Mouse (Mus musculus) neural tube, embryonic 12.5 days (tissue): ENCODE measurements around the gene Sfta2. TPM values are rescaled to one million over a fixed set of nuclear protein-coding genes. Genes with fewer than 3 reads are reported as not detected.

Experiments
- ATAC-seq: fragments of 200-750 bp; cut with Nextera tagmentation; 2 replicates; pipeline ENCODE4 v1.8.0; 2017; ENCODE audit warnings: low read depth, mild to moderate bottlenecking, moderate TSS enrichment, moderate library complexity; ENCODE audit not compliant: low FRiP score
- H3K27ac ChIP-seq: fragments of 300-500 bp; sonication (generic); 2 replicates; pipeline ENCODE4 v1.5.1; 2016
- H3K27me3 ChIP-seq: fragments of 300-500 bp; sonication (generic); replicated peaks from 2 replicates; pipeline ENCODE4 v1.6.1; 2016; ENCODE audit warnings: mild to moderate bottlenecking
- H3K36me3 ChIP-seq: fragments of 300-500 bp; sonication (generic); 2 replicates; pipeline ENCODE4 v1.6.1; 2016; ENCODE audit warnings: mild to moderate bottlenecking
- H3K4me1 ChIP-seq: fragments of 300-500 bp; sonication (generic); 2 replicates; pipeline ENCODE4 v1.6.1; 2016
- H3K4me2 ChIP-seq: fragments of 300-500 bp; sonication (generic); replicated peaks from 2 replicates; pipeline ENCODE4 v1.6.1; 2016; ENCODE audit warnings: mild to moderate bottlenecking
- H3K4me3 ChIP-seq: fragments of 300-500 bp; sonication (generic); 2 replicates; pipeline ENCODE4 v1.5.1; 2016
- H3K9ac ChIP-seq: fragments of 300-500 bp; sonication (generic); 2 replicates; pipeline ENCODE4 v1.6.1; 2016; ENCODE audit warnings: mild to moderate bottlenecking
- H3K9me3 ChIP-seq: fragments of 300-500 bp; sonication (generic); 2 replicates; pipeline ENCODE4 v1.6.1; 2016; ENCODE audit warnings: mild to moderate bottlenecking
- WGBS: fragments of 180-500 bp; shearing (Covaris S2); methylation state at CpG from one replicate; pipeline ENCODE4 v1.1.7; 2016; 5-methylcytosine and 5-hydroxymethylcytosine counted together
- polyA plus RNA-seq: library from polyadenylated mRNA; unstranded; fragments of >200 nt; fragmentation: Nextera tagmentation; extraction: Ambion mirVana; gene quantifications from 2 replicates; pipeline ENCODE4 v1.2.1, GENCODE M21; 2016

Sfta2 gene
- polyA plus RNA-seq, 1 experiment from 2014 or later = not detected

DNA sequence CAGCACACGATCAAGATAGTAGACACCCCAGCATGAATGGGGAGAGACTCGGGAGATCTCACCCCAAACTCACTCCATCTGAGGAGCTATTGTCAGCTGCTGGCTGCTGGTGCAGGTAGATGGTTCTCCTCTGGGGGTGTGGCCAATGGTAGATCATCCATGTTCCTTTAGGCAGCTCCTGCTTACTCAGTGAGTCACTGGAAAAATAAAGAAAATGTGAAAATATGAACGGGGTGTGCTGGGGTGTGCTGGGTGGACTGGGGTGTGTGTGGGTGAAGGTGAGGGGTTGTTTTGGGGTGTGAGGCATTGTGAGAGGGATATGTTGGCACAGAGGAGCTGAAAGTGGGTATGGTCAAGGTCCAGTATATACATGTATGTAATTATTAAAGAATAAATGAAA lies 4.0 kb upstream of the Sfta2 start:
- H3K4me2 ChIP-seq = no peak overlapping the region

GRCm38 (mm10) chr17:35601736-35602354 lies 496 bp downstream of the Sfta2 start:
- no peaks in the 10 kb centered on the region for H3K36me3 ChIP-seq
- ATAC-seq = no peak
- no peak overlapping the region for H3K4me3 ChIP-seq
- no peaks in the 10 kb centered on the region for H3K4me1 ChIP-seq
- 65% methylated on average over 8 of the region's 8 CpGs for WGBS
- H3K9me3 ChIP-seq = 0 out of 2 replicates have a peak, but pooled peaks cover 4% of the 10 kb centered on the region
- H3K27me3 ChIP-seq = no peaks in the 10 kb centered on the region
- H3K4me2 ChIP-seq = no peak overlapping the region
- no peak overlapping the region for H3K9ac ChIP-seq
- no peak overlapping the region for H3K27ac ChIP-seq

More for the DNA sequence above, 4.0 kb upstream of the Sfta2 start:
- 93% methylated on average over 3 of the region's 3 CpGs for WGBS
- Histone ChIP-seq H3K9ac (no peak overlapping the region), H3K36me3 (no peaks in the 10 kb centered on the region), H3K4me3 (no peak overlapping the region), H3K4me1 (no peaks in the 10 kb centered on the region), H3K27ac (no peak overlapping the region), H3K9me3 (0 out of 2 replicates have a peak, but pooled peaks cover 9% of the 10 kb centered on the region), H3K27me3 (no peaks in the 10 kb centered on the region)
- no peak for ATAC-seq

GRCm38 (mm10) chr17:35617127-35617526 lies 15.8 kb downstream of the Sfta2 start:
- no peak overlapping the region for H3K9ac ChIP-seq
- H3K9me3 ChIP-seq = no peaks in the 10 kb centered on the region

GRCm38 (mm10) chr17:35626537-35626936 lies 25.2 kb downstream of the Sfta2 start, which contains the start of gene Gm9573:
Gm9573 (minus strand) TSS chr17:35626637.
- Histone ChIP-seq H3K9me3 (no peaks in the 10 kb centered on the region), H3K27ac (no peak within 1 kb of the TSS), H3K4me3 (no peak within 1 kb of the TSS), H3K4me2 (no peak within 1 kb of the TSS), H3K4me1 (no peaks in the 10 kb centered on the region), H3K36me3 (no peaks in the 10 kb centered on the region), H3K9ac (no peak within 1 kb of the TSS), H3K27me3 (no peaks in the 10 kb centered on the region)
- WGBS = 89% methylated on average over 7 of the region's 7 CpGs
- no peak for ATAC-seq

More at GRCm38 (mm10) chr17:35617127-35617526, 15.8 kb downstream of the Sfta2 start:
- Histone ChIP-seq H3K36me3 (no peaks in the 10 kb centered on the region), H3K4me1 (no peaks in the 10 kb centered on the region), H3K27ac (no peak overlapping the region), H3K4me2 (no peak overlapping the region), H3K4me3 (no peak overlapping the region), H3K27me3 (no peaks in the 10 kb centered on the region)
- WGBS = 85% methylated on average over 4 of the region's 4 CpGs
- ATAC-seq = no peak

GRCm38 (mm10) chr17:35633992-35634391 lies 32.6 kb downstream of the Sfta2 start:
- 19% methylated on average over 1 of the region's 1 CpGs for WGBS
- Histone ChIP-seq H3K9ac (no peak overlapping the region), H3K36me3 (no peaks in the 10 kb centered on the region), H3K4me2 (no peak overlapping the region), H3K27me3 (no peaks in the 10 kb centered on the region), H3K4me3 (no peak overlapping the region), H3K27ac (no peak overlapping the region), H3K9me3 (no peaks in the 10 kb centered on the region), H3K4me1 (no peaks in the 10 kb centered on the region)
- ATAC-seq = no peak

- WGBS = 75% methylated on average over 3 of the region's 3 CpGs
- H3K27me3 ChIP-seq = no peaks in the 10 kb centered on the region
- no peak overlapping the region for H3K4me3 ChIP-seq
- ATAC-seq = no peak
- H3K36me3 ChIP-seq = no peaks in the 10 kb centered on the region
- H3K27ac ChIP-seq = no peak overlapping the region
- H3K9ac ChIP-seq = no peak overlapping the region
- no peaks in the 10 kb centered on the region for H3K9me3 ChIP-seq
- H3K4me1 ChIP-seq = no peaks in the 10 kb centered on the region
- no peak overlapping the region for H3K4me2 ChIP-seq
Measured at GRCm38 (mm10) chr17:35635202-35635601, 33.9 kb downstream of the Sfta2 start.

DNA sequence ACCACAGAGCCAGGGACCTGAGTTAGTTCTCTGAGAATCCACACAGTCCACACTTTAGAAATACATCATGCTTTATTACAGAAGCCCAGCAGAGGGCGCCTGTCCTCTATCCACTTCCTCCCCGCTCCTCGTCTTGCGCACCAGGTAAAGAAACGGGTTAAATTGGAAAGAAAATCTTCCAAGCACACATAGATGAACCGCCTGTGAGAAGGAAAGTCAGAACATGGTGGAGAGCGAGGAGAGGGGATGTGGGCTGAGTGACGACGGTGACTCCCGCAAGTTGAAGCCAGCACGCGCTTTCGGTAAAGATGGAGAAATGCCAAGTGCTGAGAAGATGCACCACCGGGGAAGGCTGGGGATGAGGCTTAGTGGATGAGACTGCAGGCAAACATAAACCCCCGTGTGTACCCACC lies 34.4 kb downstream of the Sfta2 start:
- WGBS = 3% methylated on average over 15 of the region's 15 CpGs
- peak; percentile 25; the same call in 1 of the 2 replicates for ATAC-seq
- H3K4me2 ChIP-seq = peak overlapping the region; percentile 57
- no peaks in the 10 kb centered on the region for H3K9me3 ChIP-seq
- no peak overlapping the region for H3K27ac ChIP-seq
- no peaks in the 10 kb centered on the region for H3K36me3 ChIP-seq
- no peaks in the 10 kb centered on the region for H3K27me3 ChIP-seq
- H3K9ac ChIP-seq = peak overlapping the region; percentile 10; the same call in 1 of the 2 replicates
- peak overlapping the region; percentile 9; the same call in 1 of the 2 replicates for H3K4me3 ChIP-seq
- H3K4me1 ChIP-seq = no peaks in the 10 kb centered on the region

DNA sequence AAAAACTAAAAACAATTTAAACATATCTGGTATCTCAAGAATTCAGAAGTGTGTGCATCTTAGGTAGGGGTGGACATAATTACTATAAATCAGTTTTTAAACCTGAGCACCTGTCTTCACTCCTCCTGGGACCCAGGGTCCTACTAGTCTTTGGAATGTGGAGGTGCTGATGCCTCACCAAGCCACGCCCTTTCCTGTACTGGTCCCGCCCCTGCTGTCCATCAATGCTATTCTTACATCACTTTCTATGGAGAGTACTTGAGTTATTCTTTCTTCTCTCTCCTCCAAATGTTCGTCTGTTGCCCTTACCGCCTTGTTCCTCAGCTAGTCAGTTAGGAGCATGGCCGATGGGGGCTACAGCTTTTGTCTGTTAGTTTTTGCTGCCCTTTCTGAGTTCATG lies 35.0 kb downstream of the Sfta2 start:
- Histone ChIP-seq H3K4me3 (no peak overlapping the region), H3K9ac (no peak overlapping the region), H3K4me2 (no peak overlapping the region), H3K27ac (no peak overlapping the region), H3K9me3 (no peaks in the 10 kb centered on the region), H3K4me1 (no peaks in the 10 kb centered on the region), H3K36me3 (no peaks in the 10 kb centered on the region), H3K27me3 (no peaks in the 10 kb centered on the region)
- 41% methylated on average over 5 of the region's 5 CpGs for WGBS
- ATAC-seq = no peak; the same call in 1 of the 2 replicates

GRCm38 (mm10) chr17:35638475-35639190 lies 37.3 kb downstream of the Sfta2 start:
- Histone ChIP-seq H3K27me3 (no peaks in the 10 kb centered on the region), H3K4me3 (peak overlapping the region; percentile 11), H3K4me1 (no peaks in the 10 kb centered on the region), H3K36me3 (no peaks in the 10 kb centered on the region), H3K9me3 (no peaks in the 10 kb centered on the region), H3K27ac (no peak overlapping the region), H3K9ac (no peak overlapping the region), H3K4me2 (peak overlapping the region; percentile 36; the same call in 1 of the 2 replicates)
- peak; percentile 78; the same call in 1 of the 2 replicates for ATAC-seq
- WGBS = 30% methylated on average over 14 of the region's 14 CpGs

- ATAC-seq = no peak
- H3K4me1 ChIP-seq = no peaks in the 10 kb centered on the region
- H3K4me3 ChIP-seq = no peak overlapping the region
- H3K27ac ChIP-seq = no peak overlapping the region
- 0 out of 2 replicates have a peak overlapping the region, but pooled peaks have one; percentile 36 for H3K4me2 ChIP-seq
- no peaks in the 10 kb centered on the region for H3K36me3 ChIP-seq
- H3K9me3 ChIP-seq = no peaks in the 10 kb centered on the region
- 0 out of 2 replicates have a peak, but pooled peaks cover 2% of the 10 kb centered on the region for H3K27me3 ChIP-seq
- 87% methylated on average over 6 of the region's 6 CpGs for WGBS
- no peak overlapping the region for H3K9ac ChIP-seq
Measured at GRCm38 (mm10) chr17:35639352-35639751, 38.0 kb downstream of the Sfta2 start.

DNA sequence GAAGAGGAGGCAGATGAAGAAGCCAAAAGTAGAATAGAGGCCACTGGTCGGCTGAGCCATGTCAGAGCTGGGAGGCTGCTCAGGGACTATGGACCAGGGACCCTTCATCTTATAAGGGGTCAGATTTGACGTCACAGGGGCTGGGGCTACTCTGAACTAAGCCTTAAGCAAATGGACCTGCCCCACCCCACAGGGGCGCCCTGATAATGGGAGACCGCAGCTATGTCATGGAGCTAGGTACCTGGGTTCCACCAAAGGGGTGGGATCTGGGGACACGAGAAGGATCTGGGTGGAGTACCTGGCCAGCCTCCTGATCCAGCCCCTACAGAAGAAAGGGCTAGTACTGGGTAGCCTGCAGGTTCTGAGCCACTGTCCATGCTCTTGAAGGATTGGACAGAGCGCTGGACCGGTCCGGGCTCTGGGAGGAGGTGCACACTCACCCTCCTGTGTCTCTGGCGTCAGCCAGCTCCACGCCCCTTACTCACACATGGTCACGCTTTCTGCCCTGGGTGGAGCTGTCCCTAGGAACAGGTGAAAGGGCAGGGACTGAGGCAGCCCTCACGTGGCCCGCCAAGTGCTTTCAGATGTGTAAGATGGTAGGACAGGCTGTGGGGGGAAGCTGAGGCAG lies 42.4 kb downstream of the Sfta2 start, which contains the start of gene Mucl3:
TSS of gene Mucl3 (minus strand) at position 87 of the 628 bp plus-strand sequence.
- Histone ChIP-seq H3K27ac (no peak within 1 kb of the TSS), H3K9me3 (no peaks in the 10 kb centered on the region), H3K4me2 (no peak within 1 kb of the TSS), H3K27me3 (0 out of 2 replicates have a peak, but pooled peaks cover 2% of the 10 kb centered on the region), H3K9ac (no peak within 1 kb of the TSS), H3K4me3 (no peak within 1 kb of the TSS), H3K4me1 (no peaks in the 10 kb centered on the region), H3K36me3 (no peaks in the 10 kb centered on the region)
- 76% methylated on average over 13 of the region's 13 CpGs for WGBS
- ATAC-seq = no peak

- no peak overlapping the region for H3K9ac ChIP-seq
- 75% methylated on average over 2 of the region's 2 CpGs for WGBS
- no peak overlapping the region for H3K4me3 ChIP-seq
Measured at GRCm38 (mm10) chr17:35649429-35649828, 48.1 kb downstream of the Sfta2 start.

More at GRCm38 (mm10) chr17:35649429-35649828, 48.1 kb downstream of the Sfta2 start:
- H3K27me3 ChIP-seq = no peaks in the 10 kb centered on the region
- H3K27ac ChIP-seq = no peak overlapping the region
- no peak for ATAC-seq
- no peaks in the 10 kb centered on the region for H3K36me3 ChIP-seq
- H3K4me2 ChIP-seq = no peak overlapping the region
- no peaks in the 10 kb centered on the region for H3K9me3 ChIP-seq
- H3K4me1 ChIP-seq = no peaks in the 10 kb centered on the region
